Mouse (Mus musculus) stomach, embryonic 16.5 days (tissue): Measurements from ENCODE around the gene Rnf114. TPM values are rescaled to one million over a fixed set of nuclear protein-coding genes. Genes with fewer than 3 reads are reported as not detected.
A peak's percentile ranks its signal among the peaks of the same experiment; 100 is the strongest.

ENCODE experiments used
- ATAC-seq: fragments of 200-750 bp; cut with Nextera tagmentation; 2 replicates; pipeline ENCODE4 v1.8.0; 2017; ENCODE audit warnings: moderate number of reproducible peaks, moderate TSS enrichment; ENCODE audit not compliant: insufficient read depth, low FRiP score
- H3K27ac ChIP-seq: fragments of 300-500 bp; sonication (generic); 2 replicates; pipeline ENCODE4 v1.5.1; 2014; ENCODE audit warnings: low read length
- H3K27me3 ChIP-seq: fragments of 300-500 bp; sonication (generic); 2 replicates; pipeline ENCODE4 v1.6.1; 2014; ENCODE audit warnings: low read length, control low read depth, mixed read lengths; ENCODE audit not compliant: control insufficient read depth, insufficient read depth
- H3K36me3 ChIP-seq: fragments of 300-500 bp; sonication (generic); 2 replicates; pipeline ENCODE4 v1.6.1; 2014; ENCODE audit warnings: low read length; ENCODE audit not compliant: control insufficient read depth, insufficient read depth
- H3K4me1 ChIP-seq: fragments of 300-500 bp; sonication (generic); 2 replicates; pipeline ENCODE4 v1.6.1; 2014; ENCODE audit warnings: low read length, control low read depth, mixed read lengths; ENCODE audit not compliant: control insufficient read depth, insufficient read depth
- H3K4me2 ChIP-seq: fragments of 300-500 bp; sonication (generic); 2 replicates; pipeline ENCODE4 v1.6.1; 2014; ENCODE audit warnings: low read depth, low read length, mixed read lengths
- H3K4me3 ChIP-seq: fragments of 300-500 bp; sonication (generic); replicated peaks from 2 replicates; pipeline ENCODE4 v1.5.1; 2014; ENCODE audit warnings: mild to moderate bottlenecking, low read length
- H3K9ac ChIP-seq: fragments of 300-500 bp; sonication (generic); 2 replicates; pipeline ENCODE4 v1.6.1; 2014; ENCODE audit warnings: low read length
- H3K9me3 ChIP-seq: fragments of 300-500 bp; sonication (generic); replicated peaks from 2 replicates; pipeline ENCODE4 v1.6.1; 2016; ENCODE audit warnings: low read length, control low read depth; ENCODE audit not compliant: control insufficient read depth
- WGBS: fragments of 180-500 bp; shearing (Covaris S2); extraction: QIAGEN DNeasy Blood & Tissue Kit; methylation state at CpG from one replicate; pipeline ENCODE4 v1.1.7; 2014; 5-methylcytosine and 5-hydroxymethylcytosine counted together
- polyA plus RNA-seq: library from polyadenylated mRNA; unstranded; fragments of >200 nt; fragmentation: Nextera tagmentation; extraction: Ambion mirVana; gene quantifications from 2 replicates; pipeline ENCODE4 v1.2.1, GENCODE M21; 2015

The Rnf114 gene
- polyA plus RNA-seq, 1 experiment from 2014 or later, result 68.7 TPM

DNA sequence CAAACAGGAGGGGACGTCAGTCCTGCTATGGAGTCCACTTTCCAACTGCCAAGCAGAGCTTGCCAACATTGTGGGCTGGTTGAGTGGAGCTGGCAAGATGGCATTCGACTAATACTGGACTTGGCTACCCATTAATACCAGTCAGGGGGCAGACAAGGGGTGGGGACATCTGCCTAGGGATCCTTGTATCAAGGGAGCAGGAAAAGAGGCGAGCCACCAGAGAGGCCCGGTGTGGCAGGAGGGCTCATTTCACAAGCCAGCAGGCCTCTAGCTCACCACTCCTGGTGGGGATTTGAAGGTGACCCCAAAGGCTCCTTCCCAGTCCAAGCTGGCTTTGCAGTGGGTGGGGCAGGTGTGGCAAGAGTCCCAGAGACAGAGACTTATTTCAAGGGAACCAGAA, 9.8 kb upstream of the Rnf114 start:
- Histone ChIP-seq H3K27ac (no peak overlapping the region), H3K4me2 (no peak overlapping the region), H3K27me3 (no peaks in the 10 kb centered on the region), H3K9me3 (no peaks in the 10 kb centered on the region), H3K4me3 (no peak overlapping the region), H3K36me3 (peaks cover 5% of the 10 kb centered on the region; the same call in 1 of the 2 replicates), H3K9ac (no peak overlapping the region), H3K4me1 (peaks cover 5% of the 10 kb centered on the region; the same call in 1 of the 2 replicates)
- ATAC-seq, result no peak
- WGBS, result 93% methylated on average over 4 of the region's 4 CpGs

DNA sequence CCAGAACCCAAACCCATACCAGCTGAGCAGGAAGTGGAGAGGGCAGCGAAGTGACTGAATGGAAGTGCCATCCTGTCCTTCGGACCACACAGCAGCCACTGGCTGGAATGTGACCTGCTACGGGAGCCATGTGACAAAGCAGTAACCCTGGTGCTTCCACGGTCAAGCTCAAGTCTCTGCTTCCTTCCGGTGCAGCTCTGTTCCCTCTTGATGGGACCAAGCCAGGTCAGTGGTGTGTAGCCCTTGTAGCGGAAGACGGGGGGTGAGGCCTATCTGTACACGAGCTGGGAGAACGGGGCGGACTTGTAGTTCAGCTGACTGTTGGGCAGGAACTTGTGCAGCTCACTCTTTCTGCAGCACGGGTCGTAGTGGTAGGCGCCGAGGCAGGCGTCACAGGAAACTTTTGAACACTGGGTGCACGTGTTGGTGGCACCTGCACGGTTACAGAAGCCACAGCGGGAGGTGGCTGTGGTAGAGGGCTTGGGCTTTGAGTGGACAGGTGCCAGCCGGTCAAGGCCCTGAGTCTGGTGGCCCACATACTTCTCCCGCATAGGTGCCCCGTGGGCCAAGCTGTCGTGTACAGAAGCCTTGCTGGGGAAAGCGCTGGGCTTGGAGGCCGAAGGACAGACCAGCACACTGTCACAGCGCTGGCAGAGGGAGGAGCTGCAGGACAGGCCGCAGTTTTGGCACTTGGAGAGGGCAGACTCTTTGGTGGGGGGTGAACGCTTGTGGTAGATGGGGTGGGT, 9.2 kb upstream of the Rnf114 start:
- Histone ChIP-seq H3K27me3 (no peaks in the 10 kb centered on the region), H3K9me3 (no peaks in the 10 kb centered on the region), H3K9ac (no peak overlapping the region), H3K4me1 (peaks cover 5% of the 10 kb centered on the region; the same call in 1 of the 2 replicates), H3K4me2 (no peak overlapping the region), H3K4me3 (no peak overlapping the region), H3K36me3 (peaks cover 5% of the 10 kb centered on the region; the same call in 1 of the 2 replicates), H3K27ac (no peak overlapping the region)
- ATAC-seq, result no peak
- 91% methylated on average over 27 of the region's 27 CpGs for WGBS

DNA sequence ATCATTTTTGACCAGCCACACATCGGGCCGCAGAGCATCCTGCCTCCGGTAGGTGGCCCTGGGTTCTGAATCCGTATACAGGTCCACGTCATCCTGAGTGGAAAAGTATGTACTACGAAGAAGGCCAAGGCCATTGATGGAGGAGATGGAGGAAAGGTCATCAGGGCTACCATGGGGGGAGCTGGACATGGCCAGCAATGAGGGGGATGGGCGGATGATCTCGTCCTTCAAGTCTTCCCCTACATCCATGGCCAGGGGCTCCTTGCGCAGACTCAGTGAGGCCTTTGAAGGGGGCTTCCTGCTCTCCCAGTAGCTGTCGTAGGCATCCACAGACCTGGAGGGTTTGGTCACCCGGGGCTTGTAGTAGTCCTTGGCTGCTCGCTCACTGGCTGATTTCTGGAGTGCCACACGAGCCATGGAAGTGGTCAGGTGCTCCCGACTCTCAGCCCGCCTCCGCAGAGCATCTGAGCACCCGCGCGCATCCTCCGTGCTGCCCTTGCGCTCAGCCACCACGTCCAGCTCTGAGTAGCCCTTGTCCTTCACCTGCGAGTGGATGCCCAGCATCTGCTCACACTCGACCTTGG, 8.5 kb upstream of the Rnf114 start:
- no peak overlapping the region for H3K27ac ChIP-seq
- WGBS, result 93% methylated on average over 24 of the region's 24 CpGs
- H3K4me2 ChIP-seq, result no peak overlapping the region
- H3K4me1 ChIP-seq, result peaks cover 5% of the 10 kb centered on the region; the same call in 1 of the 2 replicates
- H3K4me3 ChIP-seq, result no peak overlapping the region
- H3K27me3 ChIP-seq, result no peaks in the 10 kb centered on the region
- no peaks in the 10 kb centered on the region for H3K9me3 ChIP-seq
- no peak for ATAC-seq
- peaks cover 5% of the 10 kb centered on the region; the same call in 1 of the 2 replicates for H3K36me3 ChIP-seq
- H3K9ac ChIP-seq, result no peak overlapping the region

DNA sequence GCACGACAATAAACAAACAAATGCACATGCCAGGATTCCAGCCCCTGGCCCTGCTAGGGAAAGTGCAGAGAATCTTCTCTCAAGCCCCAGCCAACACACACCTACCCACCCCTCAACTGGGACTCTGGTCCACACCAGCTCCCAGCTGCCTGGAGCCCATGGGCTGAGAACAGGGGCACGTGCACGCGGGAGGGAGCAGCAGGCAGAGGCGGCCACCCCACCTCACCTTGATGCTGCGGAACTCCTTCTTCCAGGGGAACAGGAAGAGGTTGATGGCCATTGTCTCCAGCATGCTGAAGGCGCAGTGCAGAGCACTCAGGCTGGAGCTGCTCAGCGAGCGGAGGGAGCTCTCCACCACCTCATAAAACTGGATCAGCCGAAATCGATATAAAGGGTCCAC, 7.5 kb upstream of the Rnf114 start:
- peaks cover 5% of the 10 kb centered on the region; the same call in 1 of the 2 replicates for H3K4me1 ChIP-seq
- H3K9ac ChIP-seq, result no peak overlapping the region
- H3K36me3 ChIP-seq, result peaks cover 5% of the 10 kb centered on the region; the same call in 1 of the 2 replicates
- H3K4me3 ChIP-seq, result no peak overlapping the region
- no peak for ATAC-seq
- WGBS, result 86% methylated on average over 11 of the region's 11 CpGs
- H3K27me3 ChIP-seq, result no peaks in the 10 kb centered on the region
- no peak overlapping the region for H3K27ac ChIP-seq
- H3K4me2 ChIP-seq, result no peak overlapping the region
- H3K9me3 ChIP-seq, result no peaks in the 10 kb centered on the region

DNA sequence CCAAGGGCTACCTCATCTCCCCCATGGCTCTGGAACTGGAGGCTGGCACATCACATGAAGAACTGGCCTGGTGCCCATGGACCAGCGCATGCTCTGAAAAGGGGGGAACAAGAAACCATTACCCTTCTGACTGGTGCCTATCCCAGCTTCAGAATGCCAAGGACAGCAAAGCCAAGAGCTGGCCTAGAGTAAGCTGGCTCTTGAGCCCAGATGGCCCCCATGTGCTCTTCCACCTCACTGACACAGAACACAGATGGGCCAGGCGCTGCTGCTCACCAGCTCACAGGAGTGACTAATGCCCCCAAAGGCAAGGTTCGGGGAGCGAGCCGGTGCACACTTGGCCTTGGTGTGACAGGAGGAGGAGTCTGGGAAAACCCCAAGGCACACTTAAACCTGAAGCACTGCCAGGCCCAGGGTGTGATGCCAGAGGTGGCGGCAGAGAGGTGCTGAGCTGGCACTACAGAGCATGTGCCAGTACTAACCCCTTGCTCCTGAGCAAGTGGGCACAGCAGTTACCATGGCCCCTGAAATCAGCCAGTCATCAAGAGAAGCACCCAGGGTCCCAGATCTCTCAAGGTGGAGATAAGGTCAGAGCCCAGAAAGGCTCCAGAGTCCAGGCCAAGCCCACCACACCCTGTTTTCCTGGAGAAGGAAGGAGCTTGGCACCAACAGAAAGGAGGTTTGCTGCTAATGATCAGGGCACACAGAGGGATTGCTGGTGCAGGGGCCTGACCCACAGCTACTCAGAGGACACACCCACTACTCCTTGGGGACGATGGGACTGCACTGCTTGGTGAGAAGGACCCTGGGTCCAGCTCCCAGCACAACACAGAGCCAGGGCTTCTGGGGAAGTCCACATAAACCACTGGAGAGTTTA, 6.7 kb upstream of the Rnf114 start:
- Histone ChIP-seq H3K9ac (peak overlapping the region; percentile 21; the same call in 1 of the 2 replicates), H3K27me3 (no peaks in the 10 kb centered on the region), H3K9me3 (no peaks in the 10 kb centered on the region), H3K4me2 (no peak overlapping the region), H3K4me3 (no peak overlapping the region), H3K4me1 (peaks cover 5% of the 10 kb centered on the region; the same call in 1 of the 2 replicates), H3K27ac (no peak overlapping the region), H3K36me3 (peaks cover 5% of the 10 kb centered on the region; the same call in 1 of the 2 replicates)
- ATAC-seq, result peak; percentile 15; the same call in 1 of the 2 replicates
- 81% methylated on average over 7 of the region's 7 CpGs for WGBS

DNA sequence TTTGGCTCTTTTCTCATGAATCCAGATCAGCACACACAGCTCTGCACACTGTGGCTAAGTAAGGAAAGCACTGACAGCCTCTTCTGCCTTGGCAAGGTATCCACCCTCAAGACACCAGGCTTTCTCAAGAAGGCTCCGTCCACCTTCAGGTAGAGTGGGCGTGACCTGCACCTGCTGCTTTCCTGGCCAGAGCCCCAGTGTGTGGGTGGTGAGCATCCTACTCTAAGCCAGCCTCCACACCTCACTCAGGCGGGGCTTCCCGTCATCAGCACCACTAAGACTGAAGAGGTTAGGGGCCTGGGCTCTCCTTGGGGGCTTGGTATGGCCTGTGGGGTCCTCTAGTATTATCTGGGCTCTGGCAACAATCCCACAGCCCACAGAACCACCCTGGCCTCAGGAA, 5.9 kb upstream of the Rnf114 start:
- H3K9me3 ChIP-seq, result no peaks in the 10 kb centered on the region
- H3K27ac ChIP-seq, result no peak overlapping the region
- WGBS, result 76% methylated on average over 4 of the region's 4 CpGs
- no peaks in the 10 kb centered on the region for H3K27me3 ChIP-seq
- H3K4me3 ChIP-seq, result no peak overlapping the region
- peak overlapping the region; percentile 21; the same call in 1 of the 2 replicates for H3K9ac ChIP-seq
- H3K36me3 ChIP-seq, result peaks cover 5% of the 10 kb centered on the region; the same call in 1 of the 2 replicates
- no peak overlapping the region for H3K4me2 ChIP-seq
- H3K4me1 ChIP-seq, result peaks cover 8% of the 10 kb centered on the region
- ATAC-seq, result no peak

DNA sequence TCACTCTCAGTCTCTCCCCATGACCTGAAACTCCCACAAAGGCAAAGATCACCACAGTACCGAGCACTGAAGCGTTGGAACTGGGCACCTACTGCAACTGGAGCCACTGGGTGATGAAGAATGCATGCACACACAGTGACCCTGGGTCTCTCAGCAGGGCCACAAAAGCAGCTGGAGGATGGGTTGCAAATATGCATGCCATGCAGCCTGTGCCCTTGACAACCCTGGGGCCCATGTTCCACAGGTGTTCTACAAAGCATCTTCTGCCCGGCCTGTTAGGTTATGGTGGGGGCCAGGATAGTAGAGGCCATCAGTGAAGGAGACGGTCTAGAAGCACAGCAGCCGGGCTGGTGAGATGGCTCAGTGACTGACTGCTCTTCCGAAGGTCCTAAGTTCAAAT, 4.9 kb upstream of the Rnf114 start:
- 90% methylated on average over 6 of the region's 6 CpGs for WGBS

DNA sequence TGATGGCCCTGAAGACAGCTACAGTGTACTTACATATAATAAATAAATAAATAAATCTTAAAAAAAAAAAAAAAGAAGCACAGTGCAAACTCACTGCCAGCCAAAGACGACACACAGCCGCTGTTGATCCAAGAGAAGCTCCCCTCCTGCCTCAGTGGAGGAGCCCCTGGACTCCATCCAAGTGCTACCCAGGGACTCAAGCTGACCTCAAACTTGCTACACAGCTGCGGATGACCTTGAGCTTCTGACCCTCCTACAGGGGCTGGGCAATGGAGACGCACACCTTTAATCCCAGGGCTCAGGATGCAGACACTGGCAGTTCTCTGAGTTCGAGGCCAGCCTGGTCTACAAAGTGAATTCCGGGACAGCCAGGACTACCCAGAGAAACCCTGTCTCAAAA, 4.5 kb upstream of the Rnf114 start:
- WGBS, result 81% methylated on average over 6 of the region's 6 CpGs
- no peaks in the 10 kb centered on the region for H3K27me3 ChIP-seq
- H3K4me1 ChIP-seq, result peaks cover 13% of the 10 kb centered on the region
- H3K36me3 ChIP-seq, result 0 out of 2 replicates have a peak, but pooled peaks cover 1% of the 10 kb centered on the region
- H3K9me3 ChIP-seq, result no peaks in the 10 kb centered on the region
- no peak for ATAC-seq
- no peak overlapping the region for H3K9ac ChIP-seq
- no peak overlapping the region for H3K4me2 ChIP-seq
- H3K27ac ChIP-seq, result no peak overlapping the region
- H3K4me3 ChIP-seq, result no peak overlapping the region

More for the DNA sequence above, 4.9 kb upstream of the Rnf114 start:
- Histone ChIP-seq H3K27ac (no peak overlapping the region), H3K9me3 (no peaks in the 10 kb centered on the region), H3K4me2 (no peak overlapping the region), H3K4me1 (peaks cover 13% of the 10 kb centered on the region), H3K27me3 (no peaks in the 10 kb centered on the region), H3K9ac (no peak overlapping the region), H3K4me3 (no peak overlapping the region), H3K36me3 (peaks cover 5% of the 10 kb centered on the region; the same call in 1 of the 2 replicates)
- ATAC-seq, result no peak
